Comparison of ENCODE assay signal across 10 mouse cellular contexts in genomic region chr1:190171341-190171740, GRCm38 (mm10). TPM values are rescaled to one million over a fixed set of nuclear protein-coding genes. Genes with fewer than 3 reads are reported as not detected.
DNase-seq lines count a peak whose midpoint lies in the region; ATAC-seq lines count a peak whose summit lies in the region.
"Had no signal": no experiment of that assay in that cellular context is flagged by ENCODE, and none has a peak within 500 bp of the region (broad histone marks: within the 10 kb centered on the region; RNA-seq: fewer than 3 reads in every experiment).

No protein-coding gene starts in this region.

- peaks cover 44% of the 10 kb centered on the region for H3K4me1 ChIP-seq in kidney, embryonic 16.5 days (ENCODE audit: insufficient read depth, low read length)
- H3K4me1 ChIP-seq in forebrain, embryonic 15.5 days = peaks cover 57% of the 10 kb centered on the region
- peaks cover 66% of the 10 kb centered on the region for H3K4me1 ChIP-seq in limb, embryonic 12.5 days (replicated peaks)
- H3K4me1 ChIP-seq in neural tube, embryonic 14.5 days (ENCODE audit: control insufficient read depth, insufficient read depth, low read length) = peaks cover 25% of the 10 kb centered on the region

- peak overlapping the region; percentile 52; the same call in 1 of the 2 replicates for H3K4me3 ChIP-seq in kidney, embryonic 16.5 days (ENCODE audit: low read length)
- H3K4me3 ChIP-seq in forebrain, embryonic 15.5 days = peak overlapping the region; percentile 72
- H3K4me3 ChIP-seq in limb, embryonic 12.5 days (replicated peaks) = no peak overlapping the region
- H3K4me3 ChIP-seq in neural tube, embryonic 14.5 days (ENCODE audit: low read depth, low read length) = peak overlapping the region; percentile 69

- H3K27me3 ChIP-seq in kidney, embryonic 16.5 days (ENCODE audit: insufficient read depth, low read length) = peaks cover 71% of the 10 kb centered on the region
- peaks cover 27% of the 10 kb centered on the region for H3K27me3 ChIP-seq in forebrain, embryonic 15.5 days
- H3K27me3 ChIP-seq in limb, embryonic 12.5 days = peaks cover 90% of the 10 kb centered on the region
- H3K27me3 ChIP-seq in neural tube, embryonic 14.5 days (ENCODE audit: control insufficient read depth, insufficient read depth, low read length) = 0 out of 2 replicates have a peak, but pooled peaks cover 6% of the 10 kb centered on the region

- no peak for DNase-seq in kidney, postnatal 14 days
- no peak for DNase-seq in testis, postnatal 14 days (ENCODE audit: low spot score)
- DNase-seq in right cerebral cortex, postnatal 36 days (ENCODE audit: low spot score in 2 of 2) = no peak
- DNase-seq in left cerebral cortex, adult 9 months (ENCODE audit: low spot score in 2 of 2) = no peak
- DNase-seq: adrenal gland, postnatal 36 days; layer of hippocampus, postnatal 36 days had no signal

- no peaks in the 10 kb centered on the region for H3K36me3 ChIP-seq in kidney, embryonic 16.5 days (ENCODE audit: insufficient read depth, low read length)
- no peaks in the 10 kb centered on the region for H3K36me3 ChIP-seq in forebrain, embryonic 15.5 days
- H3K36me3 ChIP-seq in limb, embryonic 12.5 days = no peaks in the 10 kb centered on the region
- no peaks in the 10 kb centered on the region for H3K36me3 ChIP-seq in neural tube, embryonic 14.5 days (ENCODE audit: control insufficient read depth, insufficient read depth, low read length)

- H3K9ac ChIP-seq in kidney, embryonic 16.5 days (replicated peaks; ENCODE audit: low read length) = no peak overlapping the region
- no peak overlapping the region for H3K9ac ChIP-seq in forebrain, embryonic 15.5 days (replicated peaks)
- no peak overlapping the region for H3K9ac ChIP-seq in limb, embryonic 12.5 days (replicated peaks)
- H3K9ac ChIP-seq in neural tube, embryonic 14.5 days (replicated peaks; ENCODE audit: low read depth, low read length) = no peak overlapping the region

- no peak overlapping the region for H3K27ac ChIP-seq in kidney, embryonic 16.5 days (ENCODE audit: low read length)
- no peak overlapping the region for H3K27ac ChIP-seq in forebrain, embryonic 15.5 days (replicated peaks)
- H3K27ac ChIP-seq in limb, embryonic 12.5 days = no peak overlapping the region
- H3K27ac ChIP-seq in neural tube, embryonic 14.5 days (ENCODE audit: low read depth, low read length) = no peak overlapping the region

- ATAC-seq in kidney, embryonic 16.5 days (ENCODE audit: low FRiP score, low TSS enrichment) = no peak
- no peak for ATAC-seq in forebrain, embryonic 15.5 days (replicated peaks)
- no peak for ATAC-seq in limb, embryonic 12.5 days (ENCODE audit: insufficient number of reproducible peaks, insufficient read depth, low FRiP score, low TSS enrichment, low read depth)
- no peak for ATAC-seq in neural tube, embryonic 14.5 days (ENCODE audit: low read depth)

- peak overlapping the region; percentile 97; the same call in 1 of the 2 replicates for H3K4me2 ChIP-seq in kidney, embryonic 16.5 days (replicated peaks; ENCODE audit: low read depth, low read length)
- peak overlapping the region; percentile 85 for H3K4me2 ChIP-seq in forebrain, embryonic 15.5 days (replicated peaks)
- peak overlapping the region; percentile 96 for H3K4me2 ChIP-seq in limb, embryonic 12.5 days
- peak overlapping the region; percentile 91 for H3K4me2 ChIP-seq in neural tube, embryonic 14.5 days (ENCODE audit: low read depth, low read length)

- 3% methylated on average over 10 of the region's 10 CpGs for WGBS in kidney, embryonic 16.5 days
- WGBS in forebrain, embryonic 15.5 days = 5% methylated on average over 10 of the region's 10 CpGs
- WGBS in limb, embryonic 12.5 days = 4% methylated on average over 10 of the region's 10 CpGs
- 5% methylated on average over 10 of the region's 10 CpGs for whole genome bisulfite sequencing in neural tube, embryonic 14.5 days

- no peaks in the 10 kb centered on the region for H3K9me3 ChIP-seq in kidney, embryonic 16.5 days (ENCODE audit: low read length)
- H3K9me3 ChIP-seq in forebrain, embryonic 15.5 days = no peaks in the 10 kb centered on the region
- H3K9me3 ChIP-seq in limb, embryonic 12.5 days = no peaks in the 10 kb centered on the region
- H3K9me3 ChIP-seq in neural tube, embryonic 14.5 days (ENCODE audit: control insufficient read depth, low read length) = no peaks in the 10 kb centered on the region

RNA-seq across cellular contexts. Expression of gene Prox1, which starts 0.8 kb away (rescaled TPM):
- 0.89 and 1.3 TPM in 2 replicates for polyA plus RNA-seq in kidney, embryonic 16.5 days (2015; fragmentation: Nextera tagmentation; extraction: Ambion mirVana)
- 10.1 and 13.1 TPM in 2 replicates for polyA plus RNA-seq in forebrain, embryonic 15.5 days (2015; fragmentation: Nextera tagmentation; extraction: Ambion mirVana)
- polyA plus RNA-seq in limb, embryonic 12.5 days (2016; fragmentation: Nextera tagmentation; extraction: Ambion mirVana) = 2.7 and 4.7 TPM in 2 replicates
- polyA plus RNA-seq in neural tube, embryonic 14.5 days (2014; fragmentation: Nextera tagmentation; extraction: Ambion mirVana) = 15.9 and 17.8 TPM in 2 replicates
